Mouse (Mus musculus): ENCODE data around the gene R3hcc1l. TPM values are rescaled to one million over a fixed set of nuclear protein-coding genes. Genes with fewer than 3 reads are reported as not detected.

R3hcc1l gene
- total RNA-seq (2023; ENCODE audit: inconsistent age): 38.6 to 47.3 TPM (median 40.6 TPM) in 4 replicates

GRCm38 (mm10) chr19:42518620-42519310 lies at the start of gene R3hcc1l:
R3hcc1l (plus strand) TSS chr19:42518759.

GRCm38 (mm10) chr19:42612654-42613053 lies 94.1 kb downstream of the R3hcc1l start, which contains the start of gene Loxl4:
Loxl4 (minus strand) TSS chr19:42612813.

Other genes with a start within 250 kb of the R3hcc1l start
- gene Crtac1, start 87.0 kb upstream of the R3hcc1l start, total RNA-seq (2023; ENCODE audit: inconsistent age): not detected in 4 replicates
- gene Loxl4, start 94.1 kb downstream of the R3hcc1l start, total RNA-seq (2023; ENCODE audit: inconsistent age): 0.13 TPM in 1 of 4 replicates, not detected in the others
- 1.5 to 3.2 TPM (median 2.1 TPM) in 4 replicates for gene Pyroxd2, start 234.0 kb downstream of the R3hcc1l start, total RNA-seq (2023; ENCODE audit: inconsistent age)